Mouse (Mus musculus) stomach, postnatal 0 days (tissue): Measurements from ENCODE around the gene Bicc1.

Experiments used
- CTCF ChIP-seq: IDR thresholded peaks from 2 replicates; pipeline ENCODE4 v1.5.1; 2016; ENCODE audit warnings: antibody characterized with exemption, low read depth, mild to moderate bottlenecking, moderate library complexity
- EP300 ChIP-seq: optimal IDR thresholded peaks from 2 replicates; pipeline ENCODE3; 2016; ENCODE audit warnings: antibody characterized with exemption

GRCm38 (mm10) chr10:71064576-71064975, 94.9 kb downstream of the Bicc1 start:
- TF ChIP-seq CTCF, result no peak
- no peak for TF ChIP-seq EP300
